Mouse (Mus musculus) liver, embryonic 14.5 days (tissue): ENCODE measurements at regions not wholly inside any gene's neighbourhood (a gene's known extent, or its start where the extent isn't known, plus 50 kb on each side); places are given as distances from the start of the nearest gene placed in this dataset.

Source experiments
- CTCF ChIP-seq: IDR thresholded peaks from 2 replicates; pipeline ENCODE4 v1.5.1; 2016; ENCODE audit warnings: antibody characterized with exemption, low read depth, control low read depth
- EP300 ChIP-seq: IDR thresholded peaks from 2 replicates; pipeline ENCODE4 v1.6.1; 2016; ENCODE audit warnings: antibody characterized with exemption, low read depth

- no peak for TF ChIP-seq EP300
- no peak for TF ChIP-seq CTCF
Observed at GRCm38 (mm10) chr4:84202231-84202630, 472.8 kb downstream of the Bnc2 start.
